ENCODE assay signal across 8 mouse cellular contexts in genomic region chr11:88009542-88010190, GRCm38 (mm10). TPM values are rescaled to one million over a fixed set of nuclear protein-coding genes. Genes with fewer than 3 reads are reported as not detected.
A peak's percentile ranks its signal among the peaks of the same experiment; 100 is the strongest.
DNase-seq lines count a peak whose midpoint lies in the region; ATAC-seq and TF ChIP-seq lines count a peak whose summit lies in the region.

No protein-coding gene starts in this region.

- H3K36me3 ChIP-seq in kidney, embryonic 16.5 days (ENCODE audit: insufficient read depth, low read length) = no peaks in the 10 kb centered on the region
- no peaks in the 10 kb centered on the region for H3K36me3 ChIP-seq in thymus, adult 2 months (ENCODE audit: control insufficient read depth, insufficient read depth, low read length)

- peak overlapping the region; percentile 16; the same call in 1 of the 2 replicates for H3K4me3 ChIP-seq in kidney, embryonic 16.5 days (ENCODE audit: low read length)
- no peak overlapping the region for H3K4me3 ChIP-seq in thymus, adult 2 months (ENCODE audit: control insufficient read depth, insufficient read depth, low read length)

- 22% methylated on average over 16 of the region's 16 CpGs for WGBS in kidney, embryonic 16.5 days
- WGBS in thymus, adult 2 months = 86% methylated on average over 16 of the region's 16 CpGs

- intact Hi-C loops in heart, postnatal 14 days (cut with DNase I) = no loop called here
- intact Hi-C loops in left cerebral cortex, postnatal 14 days (cut with DNase I) = no loop called here

- peaks cover 4% of the 10 kb centered on the region; the same call in 1 of the 2 replicates for H3K4me1 ChIP-seq in kidney, embryonic 16.5 days (ENCODE audit: insufficient read depth, low read length)
- no peaks in the 10 kb centered on the region for H3K4me1 ChIP-seq in thymus, adult 2 months (replicated peaks; ENCODE audit: control insufficient read depth, insufficient read depth, low read length)

- ATAC-seq in kidney, embryonic 16.5 days (ENCODE audit: low FRiP score, low TSS enrichment) = no peak

- TF ChIP-seq POLR2A in thymus, adult 2 months (IDR thresholded peaks at IDR 0.05; ENCODE audit: control insufficient read depth, extremely low read depth, insufficient read depth, low read length, poor library complexity) = no peak

- H3K9me3 ChIP-seq in kidney, embryonic 16.5 days (ENCODE audit: low read length) = no peaks in the 10 kb centered on the region

- H3K27me3 ChIP-seq in kidney, embryonic 16.5 days (ENCODE audit: insufficient read depth, low read length) = no peaks in the 10 kb centered on the region
- H3K27me3 ChIP-seq in thymus, adult 2 months (ENCODE audit: control insufficient read depth, insufficient read depth, low read length) = no peaks in the 10 kb centered on the region

- TF ChIP-seq CTCF in thymus, adult 2 months (IDR thresholded peaks at IDR 0.05; ENCODE audit: borderline replicate concordance, control insufficient read depth, extremely low read depth, insufficient read depth, low read length, poor library complexity) = no peak

- H3K4me2 ChIP-seq in kidney, embryonic 16.5 days (replicated peaks; ENCODE audit: low read depth, low read length) = peak overlapping the region; percentile 38

- no peak for DNase-seq in kidney, adult 18-20 months
- peak; percentile 22 for DNase-seq in embryo, embryonic 9.5 days (ENCODE audit: extremely low spot score)
- DNase-seq in heart, postnatal 14 days = peak; percentile 12 to 55
- DNase-seq in left cerebral cortex, postnatal 14 days (ENCODE audit: low spot score in 2 of 2) = peak; percentile 69 to 79
- peak; percentile 28 for DNase-seq in retina, adult 2 months (ENCODE audit: low read depth, low spot score)
- no peak for DNase-seq in thymus, adult 2 months
- no peak for DNase-seq in adrenal gland, postnatal 36 days

- H3K27ac ChIP-seq in kidney, embryonic 16.5 days (ENCODE audit: low read length) = no peak overlapping the region
- H3K27ac ChIP-seq in thymus, adult 2 months (ENCODE audit: control insufficient read depth, insufficient read depth, low read length) = no peak overlapping the region

- peak overlapping the region; percentile 29; the same call in 1 of the 2 replicates for H3K9ac ChIP-seq in kidney, embryonic 16.5 days (replicated peaks; ENCODE audit: low read length)

RNA-seq across cellular contexts. Expression of gene Dynll2, which starts 22.3 kb away (rescaled TPM):
- polyA plus RNA-seq in kidney, embryonic 16.5 days (2015; fragmentation: Nextera tagmentation; extraction: Ambion mirVana) = 21.0 and 23.5 TPM in 2 replicates
- total RNA-seq in heart, postnatal 14 days (2021) = 100 to 1,000 TPM; 301 to 315 TPM
- 100 to 1,000 TPM; 424 to 478 TPM for total RNA-seq in left cerebral cortex, postnatal 14 days (2021)
- polyA plus RNA-seq in thymus, adult 2 months (2012; rRNA removed) = 60.7 and 69.7 TPM in 2 replicates
- total RNA-seq in adrenal gland, postnatal 36 days (2021) = 100 to 1,000 TPM; 200 to 233 TPM

RNA-seq across cellular contexts. Expression of gene Srsf1, which starts 37.5 kb away (rescaled TPM):
- polyA plus RNA-seq in kidney, embryonic 16.5 days (2015; fragmentation: Nextera tagmentation; extraction: Ambion mirVana) = 283 and 306 TPM in 2 replicates
- total RNA-seq in heart, postnatal 14 days (2021) = 100 to 1,000 TPM; 118 to 131 TPM
- total RNA-seq in left cerebral cortex, postnatal 14 days (2021) = 100 to 1,000 TPM; 171 to 177 TPM
- 247 and 358 TPM in 2 replicates for polyA plus RNA-seq in thymus, adult 2 months (2012; rRNA removed)
- total RNA-seq in adrenal gland, postnatal 36 days (2021) = 100 to 1,000 TPM; 212 to 243 TPM

RNA-seq across cellular contexts. Expression of gene Vezf1, which starts 58.4 kb away (rescaled TPM):
- 40.2 and 44.3 TPM in 2 replicates for polyA plus RNA-seq in kidney, embryonic 16.5 days (2015; fragmentation: Nextera tagmentation; extraction: Ambion mirVana)
- 10 to 100 TPM; 41.5 to 41.9 TPM for total RNA-seq in heart, postnatal 14 days (2021)
- total RNA-seq in left cerebral cortex, postnatal 14 days (2021) = 10 to 100 TPM; 24.4 to 25.3 TPM
- polyA plus RNA-seq in thymus, adult 2 months (2012; rRNA removed) = 35.4 and 35.9 TPM in 2 replicates
- 10 to 100 TPM; 49.3 to 50.9 TPM for total RNA-seq in adrenal gland, postnatal 36 days (2021)

Comparison
In these comparisons a context has a peak if more than half of its experiments do, and no peak if none do; other contexts are left out.
1. DNase-seq: peak in embryo, embryonic 9.5 days (single experiment), heart, postnatal 14 days (2 of 2), left cerebral cortex, postnatal 14 days (2 of 2) and retina, adult 2 months (single experiment); none in kidney, adult 18-20 months (single experiment), thymus, adult 2 months (single experiment) and adrenal gland, postnatal 36 days (0 of 2).